Mouse (Mus musculus) kidney, embryonic 15.5 days (tissue): ENCODE data around the gene Trpm4. TPM values are rescaled to one million over a fixed set of nuclear protein-coding genes. Genes with fewer than 3 reads are reported as not detected.

Experiments used
- ATAC-seq: fragments of 200-750 bp; cut with Nextera tagmentation; replicated peaks from 2 replicates; pipeline ENCODE4 v1.8.0; 2017; ENCODE audit warnings: moderate TSS enrichment; ENCODE audit not compliant: low FRiP score
- H3K27ac ChIP-seq: fragments of 300-500 bp; sonication (generic); 2 replicates; pipeline ENCODE4 v1.5.1; 2015; ENCODE audit warnings: mild to moderate bottlenecking, inconsistent platforms
- H3K27me3 ChIP-seq: fragments of 300-500 bp; sonication (generic); 2 replicates; pipeline ENCODE4 v1.6.1; 2015; ENCODE audit warnings: inconsistent platforms
- H3K36me3 ChIP-seq: fragments of 300-500 bp; sonication (generic); 2 replicates; pipeline ENCODE4 v1.6.1; 2015; ENCODE audit warnings: inconsistent platforms
- H3K4me1 ChIP-seq: fragments of 300-500 bp; sonication (generic); 2 replicates; pipeline ENCODE4 v1.6.1; 2015; ENCODE audit warnings: inconsistent platforms
- H3K4me2 ChIP-seq: fragments of 300-500 bp; sonication (generic); 2 replicates; pipeline ENCODE4 v1.6.1; 2015; ENCODE audit warnings: moderate library complexity, mild to moderate bottlenecking, inconsistent platforms
- H3K4me3 ChIP-seq: fragments of 300-500 bp; sonication (generic); replicated peaks from 2 replicates; pipeline ENCODE4 v1.5.1; 2015; ENCODE audit warnings: mild to moderate bottlenecking, inconsistent platforms
- H3K9ac ChIP-seq: fragments of 300-500 bp; sonication (generic); 2 replicates; pipeline ENCODE4 v1.6.1; 2015; ENCODE audit warnings: mild to moderate bottlenecking, inconsistent platforms
- H3K9me3 ChIP-seq: fragments of 300-500 bp; sonication (generic); replicated peaks from 2 replicates; pipeline ENCODE4 v1.6.1; 2016; ENCODE audit warnings: inconsistent platforms
- WGBS: fragments of 180-500 bp; shearing (Covaris S2); methylation state at CpG from one replicate; pipeline ENCODE4 v1.1.7; 2015; ENCODE audit warnings: mixed read lengths; 5-methylcytosine and 5-hydroxymethylcytosine counted together
- polyA plus RNA-seq: library from polyadenylated mRNA; unstranded; fragments of >200 nt; fragmentation: Nextera tagmentation; extraction: Ambion mirVana; gene quantifications from 2 replicates; pipeline ENCODE4 v1.2.1, GENCODE M21; 2015

Gene Trpm4
- polyA plus RNA-seq, 1 experiment from 2014 or later = 19.0 TPM

DNA sequence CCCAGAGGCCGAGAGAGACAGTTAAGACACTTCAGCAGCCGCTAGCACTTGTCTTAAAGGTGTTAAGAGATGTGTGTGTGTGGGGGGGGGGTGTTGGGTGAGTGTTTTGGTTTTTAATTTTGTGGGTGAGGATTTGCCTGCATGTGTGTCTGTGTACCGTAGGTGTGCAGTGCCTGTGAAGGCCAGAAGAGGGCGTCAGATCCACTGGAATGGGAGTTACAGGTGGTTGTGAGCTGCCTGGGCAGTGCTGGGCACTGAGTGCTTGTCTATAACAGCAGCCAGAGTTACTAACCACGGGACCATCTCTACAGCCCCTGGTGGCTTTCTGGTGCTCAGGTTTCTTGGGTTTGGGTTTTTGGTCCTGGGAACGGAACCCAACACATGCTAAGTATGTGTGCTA lies 2.1 kb downstream of the Trpm4 start:
- Histone ChIP-seq H3K4me3 (no peak overlapping the region), H3K9ac (no peak overlapping the region), H3K4me1 (peaks cover 36% of the 10 kb centered on the region)

DNA sequence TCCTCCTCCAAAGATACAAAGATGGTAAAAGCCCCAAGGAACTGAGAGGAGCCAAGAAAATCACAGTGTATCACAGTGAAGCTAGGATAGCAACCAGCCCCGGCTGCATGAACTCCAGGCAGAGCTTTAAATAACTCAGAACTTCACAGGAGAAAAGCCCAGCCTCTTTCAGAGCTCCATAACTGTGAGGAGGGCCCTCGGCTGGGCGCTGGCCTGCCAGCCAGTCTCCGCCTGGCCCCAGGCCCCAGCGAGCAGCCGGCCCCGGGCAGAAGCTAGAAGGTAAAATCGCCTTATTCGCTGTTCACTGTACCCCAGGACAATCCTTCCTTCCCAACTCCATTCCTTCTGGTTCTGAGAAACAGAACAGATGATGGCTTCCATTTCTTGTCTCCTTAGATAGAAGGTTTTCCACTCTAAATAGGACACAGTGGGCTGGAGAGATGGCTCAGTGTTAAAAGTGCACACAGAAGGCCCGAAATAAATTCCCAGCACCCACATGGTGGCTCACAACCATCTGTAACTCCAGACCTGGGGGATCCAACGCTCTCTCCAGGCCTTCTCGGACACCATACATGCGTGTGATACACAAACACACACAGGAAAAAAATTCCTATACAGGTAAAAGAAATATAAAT lies 4.6 kb downstream of the Trpm4 start:
- 76% methylated on average over 13 of the region's 13 CpGs for WGBS

More for the DNA sequence above, 2.1 kb downstream of the Trpm4 start:
- no peak overlapping the region for H3K4me2 ChIP-seq
- 81% methylated on average over 6 of the region's 6 CpGs for WGBS
- no peak for ATAC-seq
- no peaks in the 10 kb centered on the region for H3K27me3 ChIP-seq
- peaks cover 6% of the 10 kb centered on the region for H3K36me3 ChIP-seq
- H3K27ac ChIP-seq = no peak overlapping the region
- no peaks in the 10 kb centered on the region for H3K9me3 ChIP-seq

DNA sequence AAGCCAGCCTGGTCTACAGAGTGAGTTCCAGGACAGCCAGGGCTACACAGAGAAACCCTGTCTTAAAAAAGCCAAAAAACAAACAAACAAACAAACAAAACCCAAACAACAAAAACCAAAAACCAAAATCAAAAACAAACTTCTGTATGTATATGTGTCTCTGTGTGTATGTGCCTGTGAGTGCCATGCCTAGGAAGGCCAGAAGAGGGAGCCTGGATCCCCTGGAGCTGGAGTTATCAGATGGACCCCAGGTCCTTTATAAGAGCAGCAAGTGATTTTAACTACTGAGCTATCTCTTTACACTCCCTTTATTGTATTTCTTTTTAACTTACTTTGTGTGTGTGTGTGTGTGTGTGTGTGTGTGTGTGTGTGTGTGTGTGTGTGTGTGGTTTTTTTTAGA lies 7.8 kb downstream of the Trpm4 start:
- no peak overlapping the region for H3K27ac ChIP-seq
- peaks cover 46% of the 10 kb centered on the region for H3K36me3 ChIP-seq
- H3K9ac ChIP-seq = no peak overlapping the region
- no peak overlapping the region for H3K4me2 ChIP-seq
- no peaks in the 10 kb centered on the region for H3K27me3 ChIP-seq
- no peaks in the 10 kb centered on the region for H3K9me3 ChIP-seq
- no peaks in the 10 kb centered on the region for H3K4me1 ChIP-seq
- no peak for ATAC-seq
- H3K4me3 ChIP-seq = no peak overlapping the region

More for the DNA sequence above, 4.6 kb downstream of the Trpm4 start:
- Histone ChIP-seq H3K4me2 (no peak overlapping the region), H3K36me3 (peaks cover 26% of the 10 kb centered on the region), H3K4me1 (peaks cover 18% of the 10 kb centered on the region), H3K27me3 (no peaks in the 10 kb centered on the region), H3K4me3 (no peak overlapping the region), H3K9ac (no peak overlapping the region), H3K9me3 (no peaks in the 10 kb centered on the region), H3K27ac (no peak overlapping the region)
- no peak for ATAC-seq

DNA sequence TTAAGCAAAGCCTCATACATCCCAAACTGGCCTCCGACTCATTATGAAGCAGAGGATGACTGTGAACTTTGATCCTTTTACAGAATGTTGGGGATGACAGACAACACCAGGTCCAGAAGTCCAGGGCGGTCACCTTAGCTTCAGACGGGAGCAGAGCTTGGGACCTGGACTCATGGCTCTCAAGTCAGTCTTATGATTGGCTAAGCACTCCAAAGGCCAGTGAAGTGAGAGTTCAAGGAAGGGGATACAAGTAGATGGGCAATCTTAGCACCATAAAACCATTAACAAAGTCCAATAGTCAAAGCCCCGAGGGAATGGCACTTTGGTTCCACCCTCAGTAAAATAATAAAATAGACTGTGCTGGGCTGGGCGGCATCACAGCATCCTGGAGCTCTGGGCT lies 10.5 kb downstream of the Trpm4 start:
- H3K36me3 ChIP-seq = peaks cover 51% of the 10 kb centered on the region
- H3K4me3 ChIP-seq = no peak overlapping the region
- WGBS = 48% methylated on average over 5 of the region's 5 CpGs
- no peak overlapping the region for H3K9ac ChIP-seq
- H3K9me3 ChIP-seq = no peaks in the 10 kb centered on the region
- H3K4me1 ChIP-seq = no peaks in the 10 kb centered on the region
- no peak overlapping the region for H3K27ac ChIP-seq
- H3K27me3 ChIP-seq = no peaks in the 10 kb centered on the region
- no peak for ATAC-seq
- no peak overlapping the region for H3K4me2 ChIP-seq

DNA sequence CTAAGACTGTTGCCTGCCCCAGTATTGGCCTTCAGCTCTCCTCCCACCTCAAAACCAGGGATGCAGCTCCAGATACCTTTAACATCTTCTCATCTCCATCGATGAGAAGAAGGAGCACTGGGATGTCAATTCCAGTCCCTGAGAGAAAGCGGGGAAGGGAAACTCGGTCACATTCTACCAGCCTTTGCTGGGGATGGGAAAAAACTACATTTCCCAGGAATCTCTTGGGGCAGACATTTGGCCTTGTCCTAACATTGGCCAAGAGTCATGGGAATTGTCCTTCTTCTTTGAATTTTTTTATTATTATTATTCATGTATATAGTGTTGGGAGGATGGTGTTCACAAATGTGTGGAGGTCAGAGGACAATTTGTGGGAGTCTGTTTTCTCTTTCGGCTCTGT lies 11.3 kb downstream of the Trpm4 start:
- H3K27ac ChIP-seq = no peak overlapping the region
- no peaks in the 10 kb centered on the region for H3K27me3 ChIP-seq
- H3K9ac ChIP-seq = no peak overlapping the region
- H3K9me3 ChIP-seq = no peaks in the 10 kb centered on the region
- ATAC-seq = no peak
- H3K4me3 ChIP-seq = no peak overlapping the region
- 82% methylated on average over 4 of the region's 4 CpGs for WGBS
- no peak overlapping the region for H3K4me2 ChIP-seq
- H3K4me1 ChIP-seq = no peaks in the 10 kb centered on the region
- H3K36me3 ChIP-seq = peaks cover 51% of the 10 kb centered on the region

DNA sequence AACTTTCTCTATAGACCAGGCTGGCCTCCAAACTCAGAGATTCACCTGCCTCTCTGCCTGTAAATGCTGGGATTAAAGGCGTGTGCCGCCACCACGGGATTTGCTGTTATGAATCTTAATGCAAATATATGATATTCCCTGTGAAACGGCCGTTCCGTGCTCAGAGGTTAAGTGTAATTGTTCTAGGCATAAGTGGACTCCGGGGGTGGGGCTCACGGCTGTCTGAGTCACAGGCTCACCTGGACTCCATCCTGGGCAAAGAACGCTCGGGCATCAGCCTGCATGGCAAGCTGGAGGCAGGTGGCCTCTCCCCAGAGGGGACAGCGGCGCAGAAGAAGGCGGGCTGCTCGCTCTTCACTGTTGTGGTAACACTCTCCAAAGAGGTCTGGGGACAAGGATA lies 17.0 kb downstream of the Trpm4 start:
- peaks cover 13% of the 10 kb centered on the region; the same call in 1 of the 2 replicates for H3K36me3 ChIP-seq

DNA sequence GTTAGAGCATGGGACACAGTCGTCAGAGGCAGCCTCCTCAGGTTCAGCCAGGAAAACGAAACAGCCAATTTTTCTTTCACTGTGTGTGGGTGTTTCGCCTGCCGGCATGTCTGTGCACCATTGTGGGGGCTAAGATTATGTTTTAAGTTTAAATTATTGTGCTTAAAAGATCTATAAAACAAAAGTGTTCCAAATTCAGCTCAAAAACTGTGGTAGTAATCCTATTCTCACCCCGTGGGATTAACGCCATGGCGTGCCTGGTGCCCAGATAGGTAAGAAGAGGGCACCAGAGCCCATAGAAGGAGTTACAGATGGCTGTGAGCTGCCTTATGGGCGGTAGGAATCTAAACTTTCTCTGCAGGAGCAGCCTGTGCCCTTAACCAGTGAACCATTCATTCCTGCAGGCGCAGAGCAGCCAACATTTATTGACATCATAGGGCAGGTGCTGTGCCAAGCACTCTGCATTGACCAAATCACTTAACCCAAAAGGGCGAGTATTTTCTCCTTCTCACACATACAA lies 18.3 kb downstream of the Trpm4 start:
- no peak overlapping the region for H3K4me3 ChIP-seq
- WGBS = 60% methylated on average over 10 of the region's 10 CpGs
- no peaks in the 10 kb centered on the region for H3K27me3 ChIP-seq
- H3K4me2 ChIP-seq = 0 out of 2 replicates have a peak overlapping the region, but pooled peaks have one; percentile 7
- H3K9ac ChIP-seq = no peak overlapping the region
- peaks cover 42% of the 10 kb centered on the region for H3K4me1 ChIP-seq
- peaks cover 17% of the 10 kb centered on the region; the same call in 1 of the 2 replicates for H3K36me3 ChIP-seq
- H3K27ac ChIP-seq = peak overlapping the region; percentile 67
- 0 out of 2 replicates have a peak, but pooled peaks have one; percentile 45 for ATAC-seq
- H3K9me3 ChIP-seq = no peaks in the 10 kb centered on the region

More for the DNA sequence above, 17.0 kb downstream of the Trpm4 start:
- Histone ChIP-seq H3K4me1 (peaks cover 41% of the 10 kb centered on the region), H3K27me3 (no peaks in the 10 kb centered on the region), H3K9ac (no peak overlapping the region), H3K27ac (no peak overlapping the region), H3K9me3 (no peaks in the 10 kb centered on the region), H3K4me3 (no peak overlapping the region), H3K4me2 (no peak overlapping the region)
- WGBS = 92% methylated on average over 14 of the region's 14 CpGs
- ATAC-seq = no peak

DNA sequence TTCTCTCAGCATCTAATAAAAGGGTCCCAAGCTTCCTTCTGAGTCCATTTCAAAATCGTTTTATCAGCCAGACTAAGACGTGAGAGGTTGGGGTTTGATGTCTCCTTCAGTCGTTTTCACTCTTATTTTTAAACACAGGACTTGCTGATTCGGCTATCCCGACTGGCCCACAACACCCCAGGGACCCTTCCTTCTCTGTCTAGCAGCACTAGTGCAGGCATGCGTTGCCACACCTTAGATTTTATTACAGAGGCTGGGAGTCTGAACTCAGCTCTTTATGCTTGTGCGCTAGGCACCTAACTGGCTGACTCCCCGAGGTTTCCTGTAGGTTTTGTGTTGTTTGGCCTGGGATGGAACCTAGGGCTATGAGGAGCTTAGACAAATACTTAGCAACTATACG lies 20.1 kb downstream of the Trpm4 start:
- Histone ChIP-seq H3K27ac (peak overlapping the region; percentile 78), H3K9me3 (no peaks in the 10 kb centered on the region), H3K4me3 (no peak overlapping the region), H3K27me3 (no peaks in the 10 kb centered on the region), H3K9ac (no peak overlapping the region), H3K36me3 (peaks cover 13% of the 10 kb centered on the region; the same call in 1 of the 2 replicates), H3K4me1 (peaks cover 50% of the 10 kb centered on the region), H3K4me2 (peak overlapping the region; percentile 42)
- ATAC-seq = no peak
- WGBS = 15% methylated on average over 9 of the region's 9 CpGs

DNA sequence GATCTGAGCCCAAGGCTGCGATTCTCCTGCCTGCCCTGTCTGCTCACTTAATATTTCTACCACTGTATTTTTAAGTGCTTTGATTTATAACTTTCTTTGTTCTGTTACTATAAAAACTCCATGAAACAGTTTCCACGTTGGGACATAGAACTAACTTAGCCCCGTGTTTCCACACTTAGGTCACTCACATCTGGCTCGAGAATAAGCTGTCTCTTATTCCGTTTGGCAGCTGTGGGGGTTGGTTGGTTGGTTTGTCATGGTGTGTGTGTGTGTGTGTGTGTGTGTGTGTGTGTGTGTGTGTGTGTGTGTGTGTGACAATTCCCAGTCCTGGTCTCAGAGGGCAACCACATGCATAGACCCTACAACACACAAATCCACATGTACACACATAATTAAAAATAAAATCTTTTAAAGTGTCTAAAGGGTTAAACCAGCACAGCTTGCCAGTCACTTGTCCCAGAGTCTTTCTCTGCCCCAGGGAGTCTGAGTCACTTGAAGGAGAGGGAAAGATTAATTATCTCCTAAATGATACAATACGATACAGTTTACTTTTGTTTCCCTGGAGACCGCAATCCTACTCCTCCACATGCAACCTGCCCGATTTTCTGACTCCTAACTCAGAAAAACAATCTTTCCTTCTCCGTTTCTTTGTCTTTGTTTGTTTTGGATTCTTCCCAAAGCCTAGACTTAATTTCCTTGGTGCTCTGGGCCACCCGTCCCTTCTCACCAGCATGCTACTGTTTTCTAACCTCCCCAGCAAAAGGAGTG lies 20.7 kb downstream of the Trpm4 start:
- H3K4me3 ChIP-seq = no peak overlapping the region
- no peaks in the 10 kb centered on the region for H3K9me3 ChIP-seq
- H3K36me3 ChIP-seq = peaks cover 12% of the 10 kb centered on the region; the same call in 1 of the 2 replicates
- peaks cover 53% of the 10 kb centered on the region for H3K4me1 ChIP-seq
- peak; percentile 61 for ATAC-seq
- no peak overlapping the region for H3K9ac ChIP-seq
- 9% methylated on average over 10 of the region's 10 CpGs for WGBS
- no peaks in the 10 kb centered on the region for H3K27me3 ChIP-seq
- peak overlapping the region; percentile 78 for H3K27ac ChIP-seq
- peak overlapping the region; percentile 42 for H3K4me2 ChIP-seq

DNA sequence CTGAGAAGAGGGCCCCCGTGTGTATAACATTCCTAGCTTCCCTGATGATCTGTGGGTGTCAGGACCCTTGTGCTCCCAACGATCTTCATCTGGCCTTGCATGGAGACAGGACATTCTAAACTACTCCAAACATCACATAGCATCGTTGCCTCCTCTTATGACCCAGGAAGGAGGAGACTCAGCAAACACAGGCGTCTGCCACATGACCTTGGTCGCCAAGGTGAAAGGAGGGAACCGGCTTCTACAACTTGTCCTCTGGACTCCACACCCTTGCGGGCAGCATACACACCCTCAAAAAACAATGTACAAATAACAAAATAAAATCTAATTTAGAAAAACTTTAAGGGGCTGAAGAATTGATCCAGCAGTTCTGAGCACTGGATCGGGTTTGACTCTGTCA lies 21.6 kb downstream of the Trpm4 start:
- Histone ChIP-seq H3K4me3 (no peak overlapping the region), H3K4me1 (peaks cover 53% of the 10 kb centered on the region), H3K4me2 (no peak overlapping the region), H3K27me3 (no peaks in the 10 kb centered on the region), H3K27ac (peak overlapping the region; percentile 78; the same call in 1 of the 2 replicates), H3K9ac (no peak overlapping the region), H3K9me3 (no peaks in the 10 kb centered on the region), H3K36me3 (peaks cover 18% of the 10 kb centered on the region; the same call in 1 of the 2 replicates)
- ATAC-seq = no peak
- 25% methylated on average over 8 of the region's 8 CpGs for whole genome bisulfite sequencing

DNA sequence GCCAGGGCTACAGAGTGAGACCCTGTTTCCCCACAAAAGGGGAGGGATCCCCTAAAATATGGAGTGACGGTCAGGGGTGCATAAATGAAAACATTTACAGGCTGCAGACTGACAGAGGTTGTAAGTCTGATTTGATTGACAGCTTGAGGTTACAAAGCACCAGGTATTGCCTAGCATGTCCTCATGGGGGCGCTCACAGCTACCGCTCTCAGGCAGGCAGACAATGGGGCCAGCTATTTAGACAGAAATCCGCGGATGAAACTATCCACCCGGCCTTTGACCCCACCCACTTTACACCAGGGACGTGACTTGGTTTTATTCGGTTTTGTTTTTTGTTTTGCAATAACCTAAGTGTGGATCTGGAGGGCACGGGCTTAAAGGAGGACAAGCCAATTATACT lies 24.1 kb downstream of the Trpm4 start:
- no peak overlapping the region for H3K27ac ChIP-seq
- no peak overlapping the region for H3K9ac ChIP-seq
- H3K36me3 ChIP-seq = peaks cover 19% of the 10 kb centered on the region
- no peaks in the 10 kb centered on the region for H3K27me3 ChIP-seq
- no peaks in the 10 kb centered on the region for H3K9me3 ChIP-seq
- H3K4me2 ChIP-seq = no peak overlapping the region
- no peak for ATAC-seq
- H3K4me1 ChIP-seq = peaks cover 53% of the 10 kb centered on the region
- H3K4me3 ChIP-seq = no peak overlapping the region
- 15% methylated on average over 9 of the region's 9 CpGs for WGBS

DNA sequence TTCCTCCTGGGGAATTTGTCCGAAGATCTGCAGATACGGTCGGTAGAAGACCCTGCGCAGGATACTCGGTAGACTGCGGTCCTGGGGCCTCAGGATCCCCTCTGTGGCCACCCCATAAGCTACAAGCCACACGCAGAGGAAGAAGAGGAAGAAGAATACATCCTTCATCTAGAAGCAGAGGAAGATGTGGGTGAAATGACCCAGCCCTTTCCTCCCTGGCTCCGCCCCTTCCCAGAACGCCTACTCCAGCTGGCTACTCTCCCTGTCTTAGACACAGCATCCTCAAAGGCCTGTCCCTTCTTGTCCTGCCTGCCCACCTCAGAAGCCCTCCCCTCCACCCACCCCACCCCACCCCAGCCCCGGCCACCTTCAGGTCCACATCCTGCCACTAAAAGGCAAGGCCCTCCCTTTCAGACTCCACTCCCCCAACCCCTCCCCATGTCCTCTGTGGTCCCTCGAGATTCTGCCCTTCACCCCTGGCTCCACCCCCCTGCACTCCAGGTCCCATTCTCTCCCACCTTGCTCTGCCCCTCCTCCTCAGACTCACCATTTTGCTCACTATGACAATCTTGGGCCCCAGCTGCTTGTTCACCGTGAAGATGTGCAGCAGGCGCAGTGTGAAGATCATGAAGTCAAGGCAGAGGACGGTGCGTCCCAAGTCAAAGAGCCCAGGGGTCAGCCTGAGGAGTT lies 24.9 kb downstream of the Trpm4 start:
- H3K4me3 ChIP-seq = no peak overlapping the region
- H3K9me3 ChIP-seq = no peaks in the 10 kb centered on the region
- H3K27me3 ChIP-seq = no peaks in the 10 kb centered on the region
- H3K27ac ChIP-seq = no peak overlapping the region
- H3K36me3 ChIP-seq = peaks cover 22% of the 10 kb centered on the region
- no peak overlapping the region for H3K9ac ChIP-seq
- ATAC-seq = no peak
- no peak overlapping the region for H3K4me2 ChIP-seq
- WGBS = 72% methylated on average over 15 of the region's 15 CpGs
- peaks cover 48% of the 10 kb centered on the region for H3K4me1 ChIP-seq
